Mouse (Mus musculus) stomach, postnatal 0 days (tissue): ENCODE data around the gene Ascl1.

Source experiments
- CTCF ChIP-seq: IDR thresholded peaks from 2 replicates; pipeline ENCODE4 v1.5.1; 2016; ENCODE audit warnings: antibody characterized with exemption, low read depth, mild to moderate bottlenecking, moderate library complexity
- EP300 ChIP-seq: optimal IDR thresholded peaks from 2 replicates; pipeline ENCODE3; 2016; ENCODE audit warnings: antibody characterized with exemption

GRCm38 (mm10) chr10:87492332-87492660 lies 1.2 kb downstream of the Ascl1 start:
- no peak for TF ChIP-seq CTCF
- no peak for TF ChIP-seq EP300
